Mouse (Mus musculus) layer of hippocampus, adult 2 months (tissue): ENCODE measurements around the gene Lrriq1. TPM values are rescaled to one million over a fixed set of nuclear protein-coding genes. Genes with fewer than 3 reads are reported as not detected.

Experiments used
- DNase-seq, 2 experiments: peaks; one replicate each; pipeline ENCODE4 v3.0.0; 2022; ENCODE audit warnings: low spot score in 2 of 2
- H3K27ac ChIP-seq: fragments of 200-600 bp; 2 replicates; pipeline ENCODE4 v1.8.1; 2022
- H3K4me3 ChIP-seq: fragments of 200-600 bp; 2 replicates; pipeline ENCODE4 v1.8.1; 2022; ENCODE audit warnings: mild to moderate bottlenecking
- CTCF ChIP-seq: fragments of 200-600 bp; conservative IDR thresholded peaks from 2 replicates; pipeline ENCODE4 v1.8.1; 2022; ENCODE audit warnings: antibody characterized with exemption, mild to moderate bottlenecking, moderate library complexity
- total RNA-seq, 2 experiments: library from RNA; stranded (reverse); gene quantifications; 2 replicates each; pipeline ENCODE4 v1.2.3; 2021

Lrriq1 gene
- total RNA-seq, 2 experiments from 2014 or later: 3.3 to 5.4 TPM

- TF ChIP-seq CTCF: no peak
- H3K4me3 ChIP-seq: no peak overlapping the region
- no peak overlapping the region for H3K27ac ChIP-seq
- no peak for DNase-seq
These were observed 233.6 kb downstream of the Lrriq1 start for GRCm38 (mm10) chr10:103002556-103002955.

- Histone ChIP-seq H3K4me3 (no peak overlapping the region), H3K27ac (no peak overlapping the region)
- DNase-seq: no peak
- TF ChIP-seq CTCF: no peak
These were observed 235.2 kb downstream of the Lrriq1 start for GRCm38 (mm10) chr10:103000902-103001301.

GRCm38 (mm10) chr10:102999584-102999983 is 236.5 kb downstream of the Lrriq1 start:
- no peak for DNase-seq
- TF ChIP-seq CTCF: peak; percentile 56

More at GRCm38 (mm10) chr10:102999584-102999983, 236.5 kb downstream of the Lrriq1 start:
- H3K4me3 ChIP-seq: no peak overlapping the region
- H3K27ac ChIP-seq: no peak overlapping the region

Other genes starting within 250 kb of the Lrriq1 start
- gene Alx1, start 206.1 kb downstream of the Lrriq1 start, total RNA-seq: under 1 TPM; 0.22 to 0.28 TPM
- 10 to 100 TPM; 82.3 to 83.3 TPM for gene Slc6a15, start 131.5 kb upstream of the Lrriq1 start, total RNA-seq